Mouse (Mus musculus) midbrain, embryonic 12.5 days (tissue): ENCODE data around the gene Olfr275. TPM values are rescaled to one million over a fixed set of nuclear protein-coding genes. Genes with fewer than 3 reads are reported as not detected.
"Not testable (repeated sequence)": the region's sequence is repeated elsewhere in the genome, so short reads cannot be mapped to it uniquely, and the experiment has no call there.

ENCODE experiments used
- ATAC-seq: fragments of 200-750 bp; cut with Nextera tagmentation; 2 replicates; pipeline ENCODE4 v1.8.0; 2017; ENCODE audit warnings: low read depth, moderate TSS enrichment, moderate library complexity; ENCODE audit not compliant: low FRiP score
- H3K27ac ChIP-seq: fragments of 300-500 bp; sonication (generic); replicated peaks from 2 replicates; pipeline ENCODE4 v1.5.1; 2016; ENCODE audit warnings: mild to moderate bottlenecking
- H3K27me3 ChIP-seq: fragments of 300-500 bp; sonication (generic); 2 replicates; pipeline ENCODE4 v1.6.1; 2016; ENCODE audit warnings: mild to moderate bottlenecking
- H3K36me3 ChIP-seq: fragments of 300-500 bp; sonication (generic); 2 replicates; pipeline ENCODE4 v1.6.1; 2016
- H3K4me1 ChIP-seq: fragments of 300-500 bp; sonication (generic); 2 replicates; pipeline ENCODE4 v1.6.1; 2016
- H3K4me2 ChIP-seq: fragments of 300-500 bp; sonication (generic); replicated peaks from 2 replicates; pipeline ENCODE4 v1.6.1; 2016; ENCODE audit warnings: mild to moderate bottlenecking, moderate library complexity
- H3K4me3 ChIP-seq: fragments of 300-500 bp; sonication (generic); 2 replicates; pipeline ENCODE4 v1.5.1; 2016; ENCODE audit warnings: mild to moderate bottlenecking
- H3K9ac ChIP-seq: fragments of 300-500 bp; sonication (generic); replicated peaks from 2 replicates; pipeline ENCODE4 v1.6.1; 2016; ENCODE audit warnings: mild to moderate bottlenecking, moderate library complexity
- H3K9me3 ChIP-seq: fragments of 300-500 bp; sonication (generic); 2 replicates; pipeline ENCODE4 v1.6.1; 2016; ENCODE audit warnings: mild to moderate bottlenecking
- WGBS: fragments of 180-500 bp; shearing (Covaris S2); methylation state at CpG from one replicate; pipeline ENCODE4 v1.1.7; 2016; 5-methylcytosine and 5-hydroxymethylcytosine counted together
- polyA plus RNA-seq: library from polyadenylated mRNA; unstranded; fragments of >200 nt; fragmentation: Nextera tagmentation; extraction: Ambion mirVana; gene quantifications from 2 replicates; pipeline ENCODE4 v1.2.1, GENCODE M21; 2016

Gene Olfr275
- not detected in 2 replicates for polyA plus RNA-seq

DNA sequence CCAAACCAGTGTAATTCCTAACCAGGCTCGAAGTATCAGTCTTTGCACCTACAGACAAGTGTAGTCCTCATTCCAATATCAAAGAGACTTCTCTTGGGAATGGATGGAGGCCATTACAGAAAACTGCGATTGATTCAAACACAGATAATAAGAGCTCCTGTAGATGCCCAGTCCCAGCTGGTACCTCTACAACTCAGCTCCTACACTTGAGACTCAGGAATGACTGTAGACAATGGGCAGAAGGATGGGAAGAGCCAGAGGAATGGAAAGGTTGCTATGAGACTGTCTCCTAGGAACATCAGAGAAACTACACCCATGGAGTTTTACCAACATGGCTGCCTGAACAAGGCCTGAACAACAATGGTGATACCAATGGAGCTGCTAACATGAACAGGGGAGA is at the start of gene Olfr275:
Gene Olfr275 (plus strand): TSS at position 301 of the 400 bp plus-strand sequence.
- H3K4me2 ChIP-seq = no peak within 1 kb of the TSS
- H3K27ac ChIP-seq = no peak within 1 kb of the TSS
- H3K36me3 ChIP-seq = no peaks in the 10 kb centered on the region
- no peaks in the 10 kb centered on the region for H3K9me3 ChIP-seq
- WGBS = 88% methylated on average over 2 of the region's 2 CpGs
- no peaks in the 10 kb centered on the region for H3K27me3 ChIP-seq
- no peak within 1 kb of the TSS for H3K9ac ChIP-seq
- no peak for ATAC-seq
- H3K4me3 ChIP-seq = no peak within 1 kb of the TSS
- H3K4me1 ChIP-seq = no peaks in the 10 kb centered on the region

DNA sequence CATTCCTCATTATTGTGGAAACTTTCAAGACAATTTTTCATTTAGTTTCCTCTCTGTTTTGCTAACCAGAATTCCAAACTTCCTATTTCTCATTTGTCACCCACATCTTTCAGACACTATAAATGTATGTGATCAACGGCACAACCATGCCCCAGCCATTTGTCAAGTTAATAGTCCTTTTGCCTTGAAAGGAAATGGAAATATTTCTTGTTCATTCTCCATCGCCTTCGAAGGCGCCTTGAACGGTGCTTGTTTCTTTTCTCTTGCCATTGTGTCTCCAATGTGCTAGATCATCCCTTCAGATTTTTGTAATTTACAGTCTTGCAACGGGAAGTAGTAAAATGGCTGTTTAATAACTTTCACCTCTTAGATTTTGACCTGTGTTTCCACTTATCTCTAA is 48.8 kb upstream of the Olfr275 start:
- Histone ChIP-seq H3K4me3 (no peak overlapping the region), H3K9ac (no peak overlapping the region), H3K4me1 (no peaks in the 10 kb centered on the region), H3K27ac (no peak overlapping the region), H3K36me3 (no peaks in the 10 kb centered on the region), H3K27me3 (no peaks in the 10 kb centered on the region), H3K9me3 (no peaks in the 10 kb centered on the region), H3K4me2 (no peak overlapping the region)
- 92% methylated on average over 6 of the region's 6 CpGs for WGBS
- ATAC-seq = no peak

DNA sequence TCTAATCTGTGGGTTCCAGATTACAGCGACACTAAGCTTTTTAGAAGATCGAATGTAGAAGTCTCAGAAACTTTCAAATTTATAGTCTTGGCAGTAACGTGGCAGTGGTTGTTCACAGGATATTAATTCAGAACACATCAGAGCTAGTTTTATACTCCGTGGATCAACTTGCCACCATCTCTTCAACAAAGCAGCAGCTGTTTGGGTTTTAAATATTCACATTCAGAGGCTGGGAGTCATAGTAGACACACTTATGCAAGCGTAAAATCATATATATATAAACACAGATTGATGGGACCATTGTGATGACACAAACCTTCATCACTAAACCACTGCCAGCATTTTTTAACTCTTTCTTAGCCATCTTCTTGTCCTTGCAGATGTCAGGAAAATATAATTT is 42.2 kb upstream of the Olfr275 start:
- no peak overlapping the region for H3K27ac ChIP-seq
- H3K27me3 ChIP-seq = no peaks in the 10 kb centered on the region
- H3K4me3 ChIP-seq = no peak overlapping the region
- no peak for ATAC-seq
- H3K4me1 ChIP-seq = no peaks in the 10 kb centered on the region
- H3K4me2 ChIP-seq = no peak overlapping the region
- no peaks in the 10 kb centered on the region for H3K36me3 ChIP-seq
- WGBS = 86% methylated on average over 5 of the region's 5 CpGs
- H3K9me3 ChIP-seq = no peaks in the 10 kb centered on the region
- H3K9ac ChIP-seq = no peak overlapping the region

DNA sequence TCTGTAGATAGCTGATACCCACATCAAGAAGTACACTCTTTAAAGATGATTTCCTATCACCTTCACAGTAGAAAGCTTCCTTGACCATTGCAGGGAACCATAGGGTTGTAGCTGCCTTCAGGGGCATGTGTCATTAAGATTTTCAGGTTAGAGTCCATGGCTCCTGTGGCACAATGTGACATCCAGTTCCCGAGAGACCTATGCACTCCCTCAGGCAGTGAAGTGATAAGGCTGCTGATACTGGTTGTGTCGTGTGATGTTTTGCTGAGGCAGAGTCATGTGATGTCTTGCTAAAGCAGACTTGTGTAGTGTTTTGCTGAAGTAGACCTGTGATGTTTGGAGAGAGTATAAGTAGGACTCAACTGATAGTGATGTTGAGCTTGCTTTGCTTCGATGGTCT is 14.4 kb upstream of the Olfr275 start:
- H3K9ac ChIP-seq = no peak overlapping the region
- no peaks in the 10 kb centered on the region for H3K9me3 ChIP-seq
- H3K4me1 ChIP-seq = no peaks in the 10 kb centered on the region
- WGBS = 87% methylated on average over 3 of the region's 3 CpGs
- H3K4me2 ChIP-seq = no peak overlapping the region
- no peak overlapping the region for H3K27ac ChIP-seq
- ATAC-seq = no peak
- H3K4me3 ChIP-seq = no peak overlapping the region
- H3K27me3 ChIP-seq = no peaks in the 10 kb centered on the region
- no peaks in the 10 kb centered on the region for H3K36me3 ChIP-seq

DNA sequence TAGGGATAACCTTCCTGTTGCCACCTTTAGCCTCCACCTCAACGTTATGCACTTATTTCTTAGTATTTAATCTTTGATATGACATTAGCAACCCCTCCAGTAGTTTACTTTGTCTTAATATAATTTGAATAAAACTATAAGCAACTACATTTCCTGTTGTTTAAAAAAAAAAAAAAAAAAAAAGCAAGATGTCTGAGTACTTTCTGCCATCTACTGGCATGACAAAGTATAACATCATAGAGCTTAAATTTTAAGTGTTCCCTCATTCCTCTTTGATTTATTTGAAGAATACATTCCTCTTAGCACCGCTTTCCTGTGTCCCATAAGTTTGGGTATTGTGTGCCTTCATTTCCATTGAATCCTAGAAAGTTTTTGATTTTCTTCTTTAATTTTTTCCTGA is 2.5 kb upstream of the Olfr275 start:
- WGBS = 51% methylated on average over 2 of the region's 2 CpGs
- no peak for ATAC-seq
- no peak overlapping the region for H3K4me2 ChIP-seq

DNA sequence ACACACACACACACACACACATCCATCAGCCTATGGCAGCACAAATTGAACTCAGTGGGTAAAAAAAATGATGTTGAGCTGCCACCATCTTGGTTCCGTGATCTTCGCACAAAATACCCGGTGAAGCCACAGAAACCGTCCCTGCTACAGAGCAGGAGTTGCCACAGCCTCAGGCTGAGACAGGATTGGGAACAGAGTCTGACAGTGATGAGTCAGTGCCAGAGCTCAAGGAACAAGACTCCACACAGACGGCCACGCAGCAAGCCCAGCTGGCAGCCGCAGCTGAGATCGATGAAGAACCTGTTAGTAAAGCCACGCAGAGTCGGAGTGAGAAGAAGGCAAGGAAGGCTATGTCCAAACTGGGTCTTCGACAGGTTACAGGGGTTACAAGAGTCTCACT is 7.0 kb downstream of the Olfr275 start:
- no peaks in the 10 kb centered on the region for H3K27me3 ChIP-seq
- H3K4me2 ChIP-seq = no peak overlapping the region
- ATAC-seq = no peak
- no peaks in the 10 kb centered on the region for H3K36me3 ChIP-seq
- H3K4me1 ChIP-seq = no peaks in the 10 kb centered on the region
- WGBS = 96% methylated on average over 11 of the region's 11 CpGs
- no peak overlapping the region for H3K9ac ChIP-seq
- H3K4me3 ChIP-seq = no peak overlapping the region
- H3K27ac ChIP-seq = no peak overlapping the region
- no peaks in the 10 kb centered on the region; the same call in 1 of the 2 replicates for H3K9me3 ChIP-seq

More for the DNA sequence above, 2.5 kb upstream of the Olfr275 start:
- H3K36me3 ChIP-seq = no peaks in the 10 kb centered on the region
- H3K4me1 ChIP-seq = no peaks in the 10 kb centered on the region
- no peak overlapping the region for H3K9ac ChIP-seq
- H3K9me3 ChIP-seq = no peaks in the 10 kb centered on the region
- H3K27ac ChIP-seq = no peak overlapping the region
- no peak overlapping the region for H3K4me3 ChIP-seq
- H3K27me3 ChIP-seq = no peaks in the 10 kb centered on the region

DNA sequence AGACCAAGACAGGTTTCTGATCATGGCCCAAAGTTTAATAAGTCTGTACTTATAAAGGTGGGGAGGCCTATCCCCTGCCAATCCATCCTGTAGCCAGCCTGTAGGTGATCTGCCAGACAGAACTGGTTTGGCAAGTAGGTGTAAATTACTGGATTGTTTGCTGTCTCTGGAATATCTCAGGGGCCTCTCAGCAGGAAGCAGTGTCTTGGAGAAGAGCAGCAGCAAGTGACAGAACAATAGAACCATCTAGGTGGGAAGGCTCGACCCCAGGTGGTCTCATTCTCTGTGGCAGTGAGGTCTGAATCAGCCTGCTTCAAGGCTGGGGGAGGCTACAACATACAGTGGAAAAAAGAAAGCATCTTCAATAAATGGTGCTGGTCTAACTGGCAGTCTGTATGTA is 31.0 kb downstream of the Olfr275 start:
- not testable (repeated sequence) for H3K27ac ChIP-seq, H3K4me3 ChIP-seq, ATAC-seq, H3K36me3 ChIP-seq, H3K4me2 ChIP-seq, H3K27me3 ChIP-seq, H3K9ac ChIP-seq, H3K4me1 ChIP-seq, H3K9me3 ChIP-seq
- 36% methylated on average over 1 of the region's 1 CpGs for WGBS

DNA sequence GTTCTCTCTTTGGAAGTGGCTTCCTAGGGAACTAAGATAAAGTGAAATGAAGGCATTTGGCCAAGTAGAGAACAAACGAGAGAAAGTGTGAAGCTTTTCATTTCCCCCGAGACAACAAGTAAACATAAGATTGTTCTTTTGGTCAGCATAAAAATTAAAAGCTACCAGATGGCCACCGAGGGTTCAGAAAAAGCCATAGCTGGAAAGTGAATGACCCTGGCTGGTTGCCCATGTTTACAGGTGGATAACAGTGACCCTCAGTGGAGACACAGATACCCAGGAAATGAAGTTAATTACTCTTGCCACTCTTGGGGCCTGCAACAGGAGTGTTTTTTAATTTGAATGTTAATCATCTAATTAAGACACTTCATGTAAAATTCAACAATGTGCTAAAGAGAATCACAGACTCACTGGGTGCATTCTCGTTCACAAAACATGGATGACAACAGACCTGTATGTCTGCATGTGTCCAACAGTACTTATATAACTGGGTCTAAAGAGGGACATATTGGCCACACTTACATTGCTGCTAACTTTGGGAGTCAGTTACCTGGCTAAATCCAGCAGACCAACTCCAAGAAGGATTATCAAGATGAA is 34.7 kb downstream of the Olfr275 start:
- 62% methylated on average over 4 of the region's 4 CpGs for WGBS
- no peak for ATAC-seq
- no peaks in the 10 kb centered on the region for H3K27me3 ChIP-seq
- no peaks in the 10 kb centered on the region for H3K9me3 ChIP-seq
- H3K27ac ChIP-seq = no peak overlapping the region
- no peak overlapping the region for H3K4me2 ChIP-seq
- H3K9ac ChIP-seq = no peak overlapping the region
- H3K4me3 ChIP-seq = no peak overlapping the region
- H3K4me1 ChIP-seq = no peaks in the 10 kb centered on the region
- H3K36me3 ChIP-seq = no peaks in the 10 kb centered on the region

DNA sequence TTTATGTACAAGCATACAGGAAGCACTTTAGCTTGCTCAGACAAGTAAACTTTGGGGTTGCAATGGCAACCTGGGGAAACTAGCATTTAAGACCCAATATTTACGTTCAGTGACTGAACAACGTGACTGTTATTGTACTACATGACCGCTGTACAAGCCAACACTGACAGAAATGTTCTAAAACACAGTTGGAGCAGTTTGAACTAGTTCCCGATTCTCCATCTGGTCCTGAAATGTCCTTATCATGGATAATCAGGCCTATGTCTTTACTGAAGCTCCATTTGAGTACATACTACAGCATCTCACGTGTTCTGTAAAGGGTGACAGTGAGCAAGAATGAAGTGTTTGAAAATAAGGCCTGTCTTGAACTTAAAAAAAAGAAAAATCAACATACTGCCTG is 35.3 kb downstream of the Olfr275 start:
- H3K36me3 ChIP-seq = no peaks in the 10 kb centered on the region
- 92% methylated on average over 5 of the region's 5 CpGs for WGBS
- H3K4me1 ChIP-seq = no peaks in the 10 kb centered on the region
- no peak overlapping the region for H3K4me2 ChIP-seq
- no peak overlapping the region for H3K27ac ChIP-seq
- H3K9ac ChIP-seq = no peak overlapping the region
- H3K4me3 ChIP-seq = no peak overlapping the region
- no peaks in the 10 kb centered on the region for H3K9me3 ChIP-seq
- no peak for ATAC-seq
- H3K27me3 ChIP-seq = no peaks in the 10 kb centered on the region

DNA sequence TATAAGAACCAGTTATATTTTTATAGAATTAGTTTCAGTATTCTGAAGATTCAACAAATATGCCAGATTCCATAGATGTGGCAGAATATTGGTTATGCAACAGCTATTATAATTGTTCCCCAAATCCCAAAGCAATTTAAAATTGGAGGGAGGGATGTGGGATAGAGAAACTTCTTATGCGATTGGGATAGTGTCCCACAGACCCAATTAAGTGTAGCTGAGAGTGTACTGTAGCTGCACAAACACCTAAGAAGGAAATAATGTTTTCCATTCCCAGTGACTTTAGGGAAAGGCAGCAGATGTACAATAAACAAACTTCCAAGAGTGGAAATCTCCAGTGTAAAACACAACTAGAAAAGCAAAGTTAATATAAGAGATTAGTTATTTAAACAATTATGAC is 44.7 kb downstream of the Olfr275 start, which contains the start of gene Olfr273:
Gene Olfr273 (minus strand): TSS at position 101 of the 400 bp plus-strand sequence.
- ATAC-seq = no peak
- Histone ChIP-seq H3K4me1 (no peaks in the 10 kb centered on the region), H3K4me2 (no peak within 1 kb of the TSS), H3K4me3 (no peak within 1 kb of the TSS), H3K27me3 (no peaks in the 10 kb centered on the region), H3K36me3 (no peaks in the 10 kb centered on the region), H3K9me3 (no peaks in the 10 kb centered on the region), H3K9ac (no peak within 1 kb of the TSS), H3K27ac (no peak within 1 kb of the TSS)
- 76% methylated on average over 1 of the region's 1 CpGs for WGBS

DNA sequence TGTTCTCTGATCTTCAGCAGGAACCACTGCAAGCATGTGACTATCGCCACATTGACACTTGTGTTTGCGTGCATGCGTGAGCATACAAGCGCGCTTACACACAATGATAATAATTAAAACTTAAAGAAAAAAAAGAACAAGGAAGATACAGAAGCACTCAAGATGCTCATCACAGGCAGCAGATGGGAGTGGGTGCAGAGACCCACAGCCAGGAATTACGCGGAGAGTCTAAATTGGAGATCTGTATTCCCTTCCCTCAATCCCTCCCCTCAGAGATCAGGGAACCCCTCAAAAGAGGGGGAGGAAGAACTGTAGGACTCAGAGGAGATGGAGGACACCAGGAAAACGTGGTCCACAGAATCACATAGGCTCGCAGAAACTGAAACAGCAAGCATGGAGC is 49.8 kb downstream of the Olfr275 start:
- no peaks in the 10 kb centered on the region for H3K4me1 ChIP-seq
- H3K4me2 ChIP-seq = no peak overlapping the region
- ATAC-seq = no peak
- no peaks in the 10 kb centered on the region for H3K36me3 ChIP-seq
- H3K9me3 ChIP-seq = no peaks in the 10 kb centered on the region
- 93% methylated on average over 9 of the region's 9 CpGs for WGBS
- H3K27ac ChIP-seq = no peak overlapping the region
- H3K9ac ChIP-seq = no peak overlapping the region
- H3K27me3 ChIP-seq = no peaks in the 10 kb centered on the region
- H3K4me3 ChIP-seq = no peak overlapping the region
